Mouse (Mus musculus) embryonic facial prominence, embryonic 11.5 days (tissue): ENCODE results near the gene Cdk18. TPM values are rescaled to one million over a fixed set of nuclear protein-coding genes. Genes with fewer than 3 reads are reported as not detected.

Source experiments
- ATAC-seq: fragments of 200-750 bp; cut with Nextera tagmentation; replicated peaks from 2 replicates; pipeline ENCODE4 v1.8.0; 2017; ENCODE audit warnings: low read depth; ENCODE audit not compliant: insufficient number of reproducible peaks, low FRiP score, low TSS enrichment
- DNase-seq: peaks from one replicate; pipeline ENCODE4 v3.0.0-alpha.2; 2015; ENCODE audit warnings: low spot score
- H3K27ac ChIP-seq: fragments of 300-500 bp; sonication (generic); replicated peaks from 2 replicates; pipeline ENCODE4 v1.5.1; 2014; ENCODE audit warnings: mild to moderate bottlenecking, low read depth, low read length, control low read depth
- H3K27me3 ChIP-seq: fragments of 300-500 bp; sonication (generic); 2 replicates; pipeline ENCODE4 v1.6.1; 2014; ENCODE audit warnings: mild to moderate bottlenecking, low read length, moderate library complexity, mixed read lengths; ENCODE audit not compliant: control insufficient read depth, insufficient read depth
- H3K36me3 ChIP-seq: fragments of 300-500 bp; sonication (generic); replicated peaks from 2 replicates; pipeline ENCODE4 v1.6.1; 2014; ENCODE audit warnings: low read depth, mild to moderate bottlenecking, low read length, moderate library complexity, mixed read lengths; ENCODE audit not compliant: control insufficient read depth, insufficient read depth
- H3K4me1 ChIP-seq: fragments of 300-500 bp; sonication (generic); 2 replicates; pipeline ENCODE4 v1.6.1; 2014; ENCODE audit warnings: low read length, mixed read lengths; ENCODE audit not compliant: control insufficient read depth, insufficient read depth
- H3K4me2 ChIP-seq: fragments of 300-500 bp; sonication (generic); 2 replicates; pipeline ENCODE4 v1.6.1; 2014; ENCODE audit warnings: low read depth, mild to moderate bottlenecking, control low read depth, low read length, moderate library complexity
- H3K4me3 ChIP-seq: fragments of 300-500 bp; sonication (generic); 2 replicates; pipeline ENCODE4 v1.5.1; 2014; ENCODE audit warnings: low read depth, low read length, control low read depth
- H3K9ac ChIP-seq: fragments of 300-500 bp; sonication (generic); replicated peaks from 2 replicates; pipeline ENCODE4 v1.6.1; 2014; ENCODE audit warnings: mild to moderate bottlenecking, control low read depth, low read length
- H3K9me3 ChIP-seq: fragments of 300-500 bp; sonication (generic); replicated peaks from 2 replicates; pipeline ENCODE4 v1.6.1; 2016; ENCODE audit warnings: mild to moderate bottlenecking, low read length, inconsistent platforms, mixed read lengths; ENCODE audit not compliant: control insufficient read depth
- whole genome bisulfite sequencing: fragments of 180-500 bp; shearing (Covaris S2); extraction: QIAGEN DNeasy Blood & Tissue Kit; methylation state at CpG from one replicate; pipeline ENCODE4 v1.1.7; 2014; 5-methylcytosine and 5-hydroxymethylcytosine counted together
- polyA plus RNA-seq: library from polyadenylated mRNA; unstranded; fragments of >200 nt; fragmentation: Nextera tagmentation; extraction: Ambion mirVana; gene quantifications from 2 replicates; pipeline ENCODE4 v1.2.1, GENCODE M21; 2014

Gene Cdk18
- polyA plus RNA-seq, 1 experiment from 2014 or later: 1.6 TPM

DNA sequence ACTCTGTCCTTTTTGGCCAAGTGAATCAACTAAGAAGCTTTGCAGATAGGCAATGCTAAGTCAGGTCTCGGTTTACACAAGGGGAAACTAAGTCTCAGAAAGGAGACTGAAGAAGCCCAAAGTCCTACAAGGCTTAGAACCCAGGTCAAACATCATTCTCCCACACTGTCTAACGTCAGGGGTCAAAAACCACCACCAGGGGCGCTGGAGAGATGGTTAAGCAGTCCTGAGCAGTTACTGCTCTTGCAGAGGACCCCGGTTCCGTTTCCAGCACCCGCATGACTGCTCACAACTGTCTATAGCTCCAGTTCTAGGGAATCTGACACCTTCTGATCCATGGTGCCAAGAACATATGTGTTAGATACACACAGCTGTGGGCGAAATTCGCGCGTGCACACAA lies 687 bp upstream of the Cdk18 start:
- Histone ChIP-seq H3K4me2 (no peak overlapping the region), H3K27ac (no peak overlapping the region), H3K4me1 (no peaks in the 10 kb centered on the region), H3K9ac (no peak overlapping the region), H3K27me3 (peaks cover 3% of the 10 kb centered on the region; the same call in 1 of the 2 replicates), H3K36me3 (no peaks in the 10 kb centered on the region), H3K4me3 (no peak overlapping the region), H3K9me3 (no peaks in the 10 kb centered on the region)
- 59% methylated on average over 10 of the region's 10 CpGs for WGBS
- ATAC-seq (no peak), DNase-seq (peak; percentile 59)

DNA sequence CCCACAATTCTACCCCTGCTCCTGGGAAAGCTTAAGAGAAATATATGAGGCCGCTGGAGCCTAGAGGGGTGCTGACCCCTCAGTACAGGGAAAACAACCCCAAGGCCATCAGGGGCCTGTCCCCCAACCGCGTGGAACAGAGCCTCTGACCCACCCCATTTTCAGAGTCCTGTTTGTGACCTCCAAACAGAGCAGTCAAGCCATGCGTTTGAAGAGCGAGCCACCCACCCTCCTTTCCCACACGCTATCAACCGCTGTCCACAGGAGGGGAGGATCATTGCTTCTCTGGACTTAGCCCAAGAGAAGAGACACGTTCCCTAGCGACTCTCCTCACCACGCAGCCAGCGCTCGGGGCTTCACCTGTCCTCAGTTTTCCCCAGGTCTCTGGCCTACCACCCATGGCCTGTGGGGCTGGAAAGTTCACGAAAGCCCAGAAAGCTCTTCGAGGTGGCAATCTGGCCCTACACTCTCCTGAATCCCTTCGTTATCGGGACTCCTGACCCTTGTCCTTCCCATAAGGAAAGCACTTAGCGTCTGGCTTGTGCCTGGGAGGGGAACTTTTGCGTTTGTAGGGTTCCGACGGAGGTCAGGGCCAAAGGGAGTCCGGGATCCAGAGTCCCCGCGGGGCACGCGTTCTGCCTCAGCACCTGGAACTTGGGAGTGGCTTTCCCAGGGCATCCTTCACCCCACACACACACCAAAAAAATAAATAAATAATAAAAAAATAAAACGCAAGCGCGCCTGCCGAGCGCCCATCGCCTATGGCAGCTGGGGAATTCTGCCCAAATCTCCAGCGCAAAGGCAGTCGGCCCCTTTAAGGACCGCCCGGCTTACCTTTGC lies 688 bp downstream of the Cdk18 start:
- DNase-seq (no peak), ATAC-seq (no peak)
- no peaks in the 10 kb centered on the region for H3K36me3 ChIP-seq
- peak overlapping the region; percentile 89 for H3K4me2 ChIP-seq
- no peak overlapping the region for H3K27ac ChIP-seq
- WGBS: 3% methylated on average over 35 of the region's 35 CpGs
- H3K27me3 ChIP-seq: peaks cover 3% of the 10 kb centered on the region; the same call in 1 of the 2 replicates
- no peaks in the 10 kb centered on the region for H3K4me1 ChIP-seq
- H3K9me3 ChIP-seq: no peaks in the 10 kb centered on the region
- H3K4me3 ChIP-seq: peak overlapping the region; percentile 52
- peak overlapping the region; percentile 64 for H3K9ac ChIP-seq

DNA sequence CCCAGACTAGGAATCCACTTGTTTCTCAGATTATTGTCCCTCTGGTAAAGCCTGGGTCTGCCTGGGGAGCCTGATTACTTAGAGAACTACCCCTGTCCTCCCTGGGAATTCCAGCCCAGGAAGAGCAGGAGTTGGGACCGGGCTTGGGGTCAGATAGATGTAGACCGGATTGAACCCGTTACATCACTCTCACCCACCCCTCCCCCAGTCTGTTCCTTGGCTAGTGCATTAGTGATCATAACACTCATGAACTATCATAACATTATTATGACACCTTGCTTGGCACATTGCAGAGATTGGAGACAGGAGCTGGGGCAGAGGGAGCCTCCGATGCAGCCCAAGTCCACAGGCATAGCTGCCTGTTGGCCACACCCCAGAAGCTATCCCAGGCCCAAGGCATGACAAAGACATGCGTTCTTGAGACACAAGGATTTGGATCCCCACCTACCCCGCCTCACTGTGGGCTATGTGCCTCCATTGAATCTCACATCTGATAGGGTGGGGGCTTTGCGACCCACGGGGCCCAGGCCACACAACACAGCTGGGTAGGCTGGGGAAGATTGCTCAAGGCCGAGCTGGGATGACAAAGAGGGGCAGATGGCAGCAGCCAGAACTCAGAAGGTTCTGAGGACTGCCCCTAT lies 1.4 kb downstream of the Cdk18 start:
- DNase-seq (no peak), ATAC-seq (no peak)
- H3K4me3 ChIP-seq: no peak overlapping the region
- no peak overlapping the region for H3K27ac ChIP-seq
- H3K9me3 ChIP-seq: no peaks in the 10 kb centered on the region
- H3K4me2 ChIP-seq: no peak overlapping the region
- peaks cover 3% of the 10 kb centered on the region; the same call in 1 of the 2 replicates for H3K27me3 ChIP-seq
- 57% methylated on average over 9 of the region's 9 CpGs for WGBS
- H3K9ac ChIP-seq: no peak overlapping the region
- no peaks in the 10 kb centered on the region for H3K36me3 ChIP-seq
- no peaks in the 10 kb centered on the region for H3K4me1 ChIP-seq

DNA sequence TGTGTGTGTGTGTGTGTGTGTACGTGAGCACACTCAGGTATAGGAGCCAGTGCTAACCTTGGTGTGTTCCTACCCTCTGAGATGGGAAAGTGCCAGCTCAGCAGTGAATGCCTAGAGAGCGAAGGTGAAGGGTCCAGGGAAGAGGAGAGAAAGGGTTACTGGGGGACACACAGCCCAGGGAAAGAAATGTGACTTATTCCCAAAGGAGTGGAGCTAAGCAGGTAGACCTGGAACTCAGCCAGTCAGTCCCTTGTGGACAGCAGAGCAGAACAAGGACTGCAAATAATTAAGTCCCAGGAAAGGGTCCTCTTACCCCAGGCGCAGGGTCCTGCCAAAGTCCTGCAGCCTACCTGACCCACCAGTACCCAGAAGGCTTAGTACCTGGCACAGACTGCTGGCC lies 2.6 kb downstream of the Cdk18 start:
- H3K4me1 ChIP-seq: no peaks in the 10 kb centered on the region
- no peak overlapping the region for H3K27ac ChIP-seq
- no peak overlapping the region for H3K4me3 ChIP-seq
- no peaks in the 10 kb centered on the region for H3K9me3 ChIP-seq
- DNase-seq (no peak), ATAC-seq (no peak)
- no peak overlapping the region for H3K4me2 ChIP-seq
- no peak overlapping the region for H3K9ac ChIP-seq
- H3K27me3 ChIP-seq: peaks cover 3% of the 10 kb centered on the region; the same call in 1 of the 2 replicates
- 94% methylated on average over 3 of the region's 3 CpGs for WGBS
- no peaks in the 10 kb centered on the region for H3K36me3 ChIP-seq

DNA sequence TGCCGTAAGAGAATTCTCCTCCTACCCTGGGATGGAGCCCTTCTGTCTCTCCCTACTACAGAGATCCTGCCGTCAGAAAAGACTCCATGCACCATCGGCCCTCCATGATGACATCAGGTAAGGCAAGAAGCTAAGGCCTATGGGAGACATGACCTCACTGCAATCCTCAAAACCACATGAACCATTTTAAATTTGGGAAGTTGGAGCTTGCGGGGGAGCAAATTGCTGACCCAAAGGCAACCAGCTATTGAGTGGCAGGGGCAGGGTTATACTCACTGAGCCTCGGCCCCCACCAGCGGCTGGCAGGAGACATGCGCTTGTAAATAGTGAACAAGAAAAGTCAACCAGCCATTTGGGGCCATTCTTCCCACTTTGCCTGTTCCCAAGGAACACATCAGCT lies 3.9 kb downstream of the Cdk18 start:
- Histone ChIP-seq H3K36me3 (no peaks in the 10 kb centered on the region), H3K4me1 (no peaks in the 10 kb centered on the region), H3K4me3 (no peak overlapping the region), H3K27me3 (peaks cover 3% of the 10 kb centered on the region; the same call in 1 of the 2 replicates), H3K9me3 (no peaks in the 10 kb centered on the region), H3K27ac (no peak overlapping the region), H3K4me2 (no peak overlapping the region), H3K9ac (no peak overlapping the region)
- no peak for DNase-seq
- no peak for ATAC-seq
- 81% methylated on average over 7 of the region's 7 CpGs for WGBS

DNA sequence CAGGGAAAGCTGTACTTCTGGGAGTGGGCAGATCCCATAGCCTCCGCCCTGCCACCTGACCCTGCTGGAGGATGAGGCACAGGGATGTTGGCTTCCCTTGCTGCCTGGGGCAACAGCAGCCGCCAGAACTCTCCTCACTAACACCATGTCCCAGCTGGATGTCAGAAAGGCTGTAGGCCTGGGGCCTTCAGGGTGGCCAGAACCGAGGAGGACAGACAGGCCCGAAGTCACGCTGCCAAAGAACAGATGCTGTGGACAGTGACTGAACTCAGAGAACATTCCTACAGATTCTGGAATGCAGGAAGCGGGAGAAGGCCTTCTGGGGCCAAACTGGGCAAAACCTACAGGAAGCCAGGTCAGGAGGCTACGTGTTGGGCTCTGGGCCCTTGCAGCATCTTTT lies 11.2 kb downstream of the Cdk18 start:
- DNase-seq (no peak), ATAC-seq (no peak)
- Histone ChIP-seq H3K4me3 (no peak overlapping the region), H3K9me3 (no peaks in the 10 kb centered on the region), H3K4me1 (no peaks in the 10 kb centered on the region), H3K9ac (no peak overlapping the region), H3K4me2 (no peak overlapping the region), H3K27ac (no peak overlapping the region), H3K27me3 (no peaks in the 10 kb centered on the region), H3K36me3 (no peaks in the 10 kb centered on the region)
- WGBS: 39% methylated on average over 7 of the region's 7 CpGs

DNA sequence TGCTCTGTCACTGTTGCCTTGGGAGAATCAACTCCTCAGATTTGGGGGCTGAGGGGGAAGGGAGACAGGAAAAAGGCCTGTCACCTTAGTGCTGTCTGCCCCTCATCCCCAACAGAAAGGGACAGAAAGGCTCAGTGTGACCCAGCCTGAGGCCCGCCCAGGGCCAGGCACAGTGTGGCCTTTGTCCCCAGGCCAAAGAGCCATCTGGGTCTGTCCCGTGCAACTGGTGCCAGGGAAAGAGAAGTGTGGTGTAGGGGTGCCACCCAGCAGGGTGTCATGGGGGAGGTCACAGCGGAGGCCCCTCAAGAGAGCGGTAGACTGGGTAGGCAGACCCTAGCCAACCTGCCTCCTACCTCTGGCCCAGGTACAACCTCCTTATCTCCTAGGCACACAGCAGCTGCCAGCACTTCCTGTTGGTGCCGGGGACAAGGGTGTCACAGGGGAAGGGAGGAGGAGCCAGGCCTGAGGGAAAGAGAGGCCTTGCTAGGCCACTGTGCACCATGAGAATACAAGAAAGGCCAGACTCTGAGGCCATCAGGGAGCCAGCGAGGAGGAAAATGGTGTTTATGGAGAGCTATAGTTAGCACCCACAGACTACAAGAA lies 13.6 kb downstream of the Cdk18 start:
- Histone ChIP-seq H3K27ac (no peak overlapping the region), H3K9me3 (no peaks in the 10 kb centered on the region), H3K4me3 (no peak overlapping the region), H3K27me3 (no peaks in the 10 kb centered on the region), H3K9ac (no peak overlapping the region), H3K36me3 (no peaks in the 10 kb centered on the region), H3K4me2 (no peak overlapping the region), H3K4me1 (no peaks in the 10 kb centered on the region)
- DNase-seq: no peak
- 54% methylated on average over 6 of the region's 6 CpGs for WGBS
- ATAC-seq: no peak

DNA sequence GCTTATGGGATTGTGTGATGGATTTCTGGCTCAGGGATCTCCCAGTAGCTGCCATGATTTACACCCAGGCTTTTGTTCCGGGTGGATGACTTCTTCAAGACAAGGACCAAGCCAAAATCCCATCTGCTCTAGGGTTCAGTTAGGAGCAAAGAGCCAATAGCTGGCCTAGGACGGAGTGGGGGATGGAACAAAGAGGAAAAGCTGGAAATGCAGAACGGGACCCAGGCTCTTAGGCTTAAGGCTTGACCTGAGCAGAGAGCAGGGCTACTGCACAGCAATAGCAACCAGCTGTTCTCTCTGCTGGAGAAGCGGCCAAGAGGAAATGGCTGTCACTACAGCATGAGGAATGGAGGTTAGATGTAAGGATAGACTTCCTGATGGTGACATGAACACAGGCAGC lies 14.2 kb downstream of the Cdk18 start:
- Histone ChIP-seq H3K9me3 (no peaks in the 10 kb centered on the region), H3K9ac (no peak overlapping the region), H3K27me3 (no peaks in the 10 kb centered on the region), H3K27ac (no peak overlapping the region), H3K4me3 (no peak overlapping the region), H3K4me2 (no peak overlapping the region), H3K36me3 (no peaks in the 10 kb centered on the region), H3K4me1 (no peaks in the 10 kb centered on the region)
- WGBS: 29% methylated on average over 4 of the region's 4 CpGs
- no peak for DNase-seq
- ATAC-seq: no peak
